Mouse (Mus musculus) heart, adult 2 months (tissue): ENCODE measurements around the gene Tnfrsf26.

ENCODE experiments used
- CTCF ChIP-seq: fragments of 200-600 bp; IDR thresholded peaks from 2 replicates; pipeline ENCODE4 v1.8.1; 2022; ENCODE audit warnings: antibody characterized with exemption, mild to moderate bottlenecking, moderate library complexity
- POLR2A ChIP-seq: fragments of 200-500 bp; IDR thresholded peaks from 2 replicates; pipeline ENCODE4 v1.6.1; 2011; ENCODE audit warnings: mild to moderate bottlenecking, low read depth, low read length, control low read depth; ENCODE audit not compliant: insufficient read depth

GRCm38 (mm10) chr7:143601705-143602104 lies 26.8 kb downstream of the Tnfrsf26 start:
- TF ChIP-seq CTCF (peak; percentile 50), POLR2A (no peak)
